Mouse (Mus musculus): ENCODE results near the gene Sympk. TPM values are rescaled to one million over a fixed set of nuclear protein-coding genes. Genes with fewer than 3 reads are reported as not detected.

Gene Sympk
- polyA plus RNA-seq, 1 experiment from 2014 or later, result 50.8 TPM

DNA sequence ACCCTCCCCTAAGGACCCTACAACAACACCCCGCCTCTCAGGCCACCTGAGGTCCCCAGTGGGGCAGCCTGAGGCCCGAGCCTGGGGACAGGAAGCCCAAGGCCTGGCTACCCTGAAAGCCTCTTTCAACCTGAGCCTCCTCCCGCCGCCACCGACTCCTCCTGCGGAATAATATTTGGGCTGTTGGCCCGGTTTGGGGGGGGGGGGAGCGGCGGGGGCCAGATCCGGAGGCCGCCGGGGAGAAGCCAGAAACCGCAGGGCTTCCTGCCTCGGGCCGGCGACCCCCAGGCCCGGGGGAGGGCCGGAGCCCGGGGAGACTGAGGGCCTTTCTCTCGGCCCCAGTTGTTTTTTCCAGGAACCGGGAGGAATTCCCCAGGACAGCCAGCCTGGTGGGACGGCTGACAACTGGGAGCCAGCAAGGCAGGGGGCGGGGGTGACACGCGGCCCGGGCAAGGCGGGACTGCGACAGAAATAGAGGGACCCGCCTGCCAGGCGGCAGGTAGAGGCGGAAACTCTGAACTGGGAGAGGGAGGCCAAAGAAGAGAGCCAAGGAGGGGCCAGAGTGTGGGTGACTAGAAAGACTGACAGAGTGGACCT is 12.1 kb upstream of the Sympk start:
- ATAC-seq (ENCODE audit: low FRiP score), result peak; percentile 27; the same call in 1 of the 2 replicates
- peak overlapping the region; percentile 57 for H3K4me2 ChIP-seq (replicated peaks)
- H3K4me1 ChIP-seq, result peaks cover 20% of the 10 kb centered on the region
- peak overlapping the region; percentile 61 for H3K9ac ChIP-seq
- WGBS, result 2% methylated on average over 27 of the region's 31 CpGs
- peaks cover 3% of the 10 kb centered on the region for H3K36me3 ChIP-seq
- peak overlapping the region; percentile 28 for H3K4me3 ChIP-seq
- no peaks in the 10 kb centered on the region for H3K27me3 ChIP-seq
- no peaks in the 10 kb centered on the region for H3K9me3 ChIP-seq (replicated peaks)
- H3K27ac ChIP-seq, result peak overlapping the region; percentile 55

DNA sequence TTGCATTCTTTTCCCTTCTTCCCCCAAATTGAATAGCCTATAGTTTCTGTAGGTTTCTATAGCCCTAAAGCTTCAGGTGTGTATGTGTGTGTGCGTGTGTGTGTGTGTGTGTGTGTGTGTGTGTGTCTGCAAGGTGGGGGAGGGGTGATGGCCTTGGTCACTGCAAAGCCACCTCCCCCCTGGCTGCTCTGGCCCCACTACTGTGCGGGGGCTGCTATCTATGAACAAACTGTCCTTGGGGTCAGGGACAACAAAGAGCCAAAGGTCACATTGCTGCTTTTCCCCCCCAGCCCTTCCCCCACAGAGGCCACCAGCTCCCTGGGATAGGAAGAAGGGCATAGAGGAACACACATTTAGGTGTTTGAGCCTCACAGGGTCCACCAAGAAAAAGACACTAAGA is 11.3 kb upstream of the Sympk start:
- Histone ChIP-seq H3K36me3 (no peaks in the 10 kb centered on the region), H3K4me2 (replicated peaks) (no peak overlapping the region), H3K27ac (no peak overlapping the region), H3K9me3 (replicated peaks) (no peaks in the 10 kb centered on the region), H3K27me3 (no peaks in the 10 kb centered on the region), H3K4me1 (peaks cover 14% of the 10 kb centered on the region), H3K9ac (no peak overlapping the region), H3K4me3 (no peak overlapping the region)
- WGBS, result 51% methylated on average over 2 of the region's 2 CpGs
- no peak for ATAC-seq (ENCODE audit: low FRiP score)

DNA sequence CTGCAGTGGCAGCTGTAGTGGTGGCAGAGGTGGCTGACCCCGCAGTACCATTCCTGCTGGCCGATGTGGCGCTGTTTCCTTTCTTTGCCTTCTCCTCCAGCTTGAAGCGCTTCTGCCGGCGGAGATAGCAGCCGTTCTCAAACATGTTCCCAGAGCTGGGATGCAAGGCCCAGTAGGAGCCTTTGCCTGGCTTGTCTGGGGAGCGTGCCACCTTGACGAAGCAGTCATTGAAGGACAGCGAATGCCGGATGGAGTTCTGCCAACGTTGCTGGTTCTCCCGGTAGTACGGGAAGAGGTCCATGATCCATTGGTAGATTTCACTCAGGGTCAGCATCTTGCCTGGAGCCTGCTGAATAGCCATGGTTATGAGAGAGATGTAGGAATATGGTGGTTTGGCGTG is 9.7 kb upstream of the Sympk start:
- H3K4me1 ChIP-seq, result peaks cover 14% of the 10 kb centered on the region
- H3K4me2 ChIP-seq (replicated peaks), result no peak overlapping the region
- no peak for ATAC-seq (ENCODE audit: low FRiP score)
- WGBS, result 60% methylated on average over 15 of the region's 15 CpGs
- H3K4me3 ChIP-seq, result no peak overlapping the region
- 0 out of 2 replicates have a peak, but pooled peaks cover 2% of the 10 kb centered on the region for H3K27me3 ChIP-seq
- no peaks in the 10 kb centered on the region for H3K9me3 ChIP-seq (replicated peaks)
- no peak overlapping the region for H3K27ac ChIP-seq
- H3K36me3 ChIP-seq, result no peaks in the 10 kb centered on the region
- H3K9ac ChIP-seq, result no peak overlapping the region

DNA sequence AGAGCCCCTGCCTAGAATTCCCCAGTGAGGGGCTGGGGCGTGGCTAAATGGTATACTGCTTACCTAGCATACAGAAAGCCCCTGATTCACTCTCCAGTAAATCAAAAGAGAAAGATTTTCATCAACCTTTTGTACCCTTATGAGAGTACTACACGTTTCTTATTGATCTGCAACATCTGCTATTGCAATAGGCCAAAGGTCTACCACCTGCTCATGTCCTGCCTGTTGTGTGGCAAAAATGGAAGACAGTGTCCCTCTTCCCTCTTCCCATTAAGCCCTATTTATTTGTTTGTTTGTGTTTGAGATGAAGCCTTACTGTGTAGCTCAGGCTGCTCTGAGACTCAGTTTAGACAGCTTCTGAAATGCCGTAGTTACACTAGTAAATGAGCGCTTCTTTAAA is 8.1 kb upstream of the Sympk start:
- H3K4me2 ChIP-seq (replicated peaks), result no peak overlapping the region
- H3K9ac ChIP-seq, result no peak overlapping the region
- H3K36me3 ChIP-seq, result no peaks in the 10 kb centered on the region
- H3K4me3 ChIP-seq, result no peak overlapping the region
- H3K27ac ChIP-seq, result no peak overlapping the region
- no peak for ATAC-seq (ENCODE audit: low FRiP score)
- H3K4me1 ChIP-seq, result peaks cover 14% of the 10 kb centered on the region
- peaks cover 16% of the 10 kb centered on the region for H3K27me3 ChIP-seq
- 82% methylated on average over 4 of the region's 4 CpGs for WGBS
- H3K9me3 ChIP-seq (replicated peaks), result no peaks in the 10 kb centered on the region

DNA sequence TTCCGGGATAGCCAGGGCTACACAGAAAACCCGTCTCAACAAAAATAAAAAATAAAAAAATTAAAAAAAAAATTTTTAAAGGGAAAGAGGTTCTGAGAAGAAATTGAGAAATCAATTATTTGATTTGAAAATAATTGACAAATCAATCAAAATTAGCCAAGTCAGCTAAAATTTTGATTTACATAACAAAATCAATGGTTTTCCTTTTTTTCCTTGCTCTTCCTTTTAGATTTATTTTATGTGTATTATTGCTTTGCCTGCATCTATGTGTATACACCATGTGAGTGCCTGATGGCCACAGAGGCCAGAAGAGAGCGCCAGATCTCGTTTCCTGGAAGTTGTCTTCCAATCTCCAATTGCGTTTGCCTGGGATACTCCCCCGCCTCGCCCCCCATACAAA is 6.3 kb upstream of the Sympk start:
- Histone ChIP-seq H3K9me3 (replicated peaks) (no peaks in the 10 kb centered on the region), H3K4me1 (peaks cover 2% of the 10 kb centered on the region; the same call in 1 of the 2 replicates), H3K36me3 (no peaks in the 10 kb centered on the region), H3K4me3 (no peak overlapping the region), H3K27me3 (peaks cover 34% of the 10 kb centered on the region), H3K4me2 (replicated peaks) (no peak overlapping the region), H3K9ac (no peak overlapping the region), H3K27ac (no peak overlapping the region)
- ATAC-seq (ENCODE audit: low FRiP score), result no peak
- 90% methylated on average over 7 of the region's 7 CpGs for WGBS

DNA sequence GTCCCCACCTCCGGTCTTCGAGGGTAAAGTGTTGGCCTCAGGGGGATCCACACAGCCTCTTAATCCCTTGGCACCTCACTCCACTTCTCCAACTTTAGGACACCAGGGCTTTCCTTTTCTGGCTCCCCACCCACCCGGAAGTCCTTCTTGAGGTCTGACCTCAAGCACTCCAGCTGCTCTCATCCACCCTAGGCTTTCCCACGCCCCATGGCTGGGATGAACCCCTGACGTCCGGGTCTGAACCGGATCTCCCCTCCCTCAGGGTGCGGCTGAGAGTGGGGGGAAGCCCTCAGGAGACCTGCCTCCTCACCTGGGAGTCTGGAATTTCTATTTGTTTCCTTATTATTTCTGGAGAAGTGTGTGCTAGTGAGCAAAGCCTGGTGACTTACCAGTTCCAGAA is 3.1 kb upstream of the Sympk start:
- no peak overlapping the region for H3K27ac ChIP-seq
- H3K9me3 ChIP-seq (replicated peaks), result no peaks in the 10 kb centered on the region
- WGBS, result 28% methylated on average over 8 of the region's 8 CpGs
- peaks cover 14% of the 10 kb centered on the region for H3K4me1 ChIP-seq
- H3K36me3 ChIP-seq, result no peaks in the 10 kb centered on the region
- no peak for ATAC-seq (ENCODE audit: low FRiP score)
- no peak overlapping the region for H3K9ac ChIP-seq
- H3K4me3 ChIP-seq, result no peak overlapping the region
- peaks cover 44% of the 10 kb centered on the region for H3K27me3 ChIP-seq
- H3K4me2 ChIP-seq (replicated peaks), result no peak overlapping the region

DNA sequence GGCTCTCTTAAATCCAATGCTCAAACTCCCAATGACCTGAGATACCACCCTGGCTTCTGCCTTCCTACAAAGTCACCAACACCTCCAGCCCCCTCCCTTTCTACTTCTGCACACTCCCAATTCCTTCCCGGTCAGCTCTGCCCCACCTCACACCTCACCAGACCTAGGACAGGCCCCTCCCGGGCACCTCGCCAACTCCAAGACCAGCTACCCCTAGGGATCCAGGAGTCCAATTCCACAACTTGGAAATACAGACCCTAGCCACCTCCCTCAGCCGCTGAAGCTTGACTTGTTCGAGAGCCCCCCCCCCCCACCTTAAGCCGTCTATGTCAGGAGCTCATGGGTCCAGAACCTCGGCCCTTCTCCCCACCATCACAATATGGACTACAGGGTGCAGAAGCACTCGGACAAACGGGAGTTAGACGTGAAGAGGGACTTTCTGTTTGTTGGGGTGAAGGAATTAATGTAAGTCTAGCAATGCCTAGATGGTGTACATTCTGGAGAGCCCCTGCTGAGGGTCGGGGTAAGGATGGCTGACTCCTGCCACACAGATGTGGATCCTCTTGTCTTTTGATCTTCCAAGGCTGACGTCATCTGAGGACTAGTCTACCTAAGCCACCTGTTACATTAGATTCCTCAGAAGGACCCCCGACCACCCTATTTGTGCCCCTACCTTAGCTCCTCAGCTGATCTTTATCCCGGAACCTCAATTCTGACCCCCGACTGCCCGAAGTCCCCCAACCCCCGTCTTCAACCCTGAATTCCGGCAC is 1.8 kb upstream of the Sympk start:
- Histone ChIP-seq H3K36me3 (no peaks in the 10 kb centered on the region), H3K4me1 (peaks cover 19% of the 10 kb centered on the region), H3K4me2 (replicated peaks) (no peak overlapping the region), H3K9me3 (replicated peaks) (no peaks in the 10 kb centered on the region), H3K27me3 (peaks cover 44% of the 10 kb centered on the region), H3K4me3 (no peak overlapping the region), H3K27ac (no peak overlapping the region), H3K9ac (no peak overlapping the region)
- no peak for ATAC-seq (ENCODE audit: low FRiP score)
- WGBS, result 59% methylated on average over 18 of the region's 18 CpGs

DNA sequence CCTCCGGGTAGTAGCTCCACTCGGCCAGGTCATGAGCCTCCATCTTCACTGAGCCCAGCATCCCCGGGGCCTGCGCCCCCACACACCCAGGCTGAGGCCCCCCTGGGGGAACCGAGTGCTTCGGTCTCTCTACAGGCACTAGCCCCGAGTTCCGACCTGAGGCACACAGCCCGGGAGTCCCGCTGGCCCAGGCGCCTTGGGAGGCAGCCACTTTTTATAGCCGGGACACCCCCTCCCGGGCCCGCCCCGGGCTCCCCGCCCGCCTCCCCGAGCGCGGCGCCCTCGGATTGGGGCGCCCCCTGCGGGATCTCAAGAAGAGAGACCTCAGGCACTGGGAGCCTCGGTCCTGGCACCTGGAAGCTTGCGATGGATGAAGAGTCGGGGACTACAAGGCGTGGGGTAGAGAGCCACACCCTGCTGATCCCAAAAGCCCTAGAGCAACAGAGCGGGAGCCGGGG is 791 bp upstream of the Sympk start, which contains the start of gene Foxa3:
Gene Foxa3, minus strand, starts transcription at position 182 of the 458 bp plus-strand sequence.
- peak within 1 kb of the TSS; percentile 70 for H3K27ac ChIP-seq
- peaks cover 44% of the 10 kb centered on the region for H3K27me3 ChIP-seq
- H3K9ac ChIP-seq, result peak within 1 kb of the TSS; percentile 95
- peak; percentile 21 for ATAC-seq (ENCODE audit: low FRiP score)
- no peaks in the 10 kb centered on the region for H3K36me3 ChIP-seq
- H3K4me1 ChIP-seq, result peaks cover 19% of the 10 kb centered on the region
- H3K4me3 ChIP-seq, result peak within 1 kb of the TSS; percentile 92
- peak within 1 kb of the TSS; percentile 80 for H3K4me2 ChIP-seq (replicated peaks)
- 4% methylated on average over 30 of the region's 30 CpGs for WGBS
- H3K9me3 ChIP-seq (replicated peaks), result no peaks in the 10 kb centered on the region

DNA sequence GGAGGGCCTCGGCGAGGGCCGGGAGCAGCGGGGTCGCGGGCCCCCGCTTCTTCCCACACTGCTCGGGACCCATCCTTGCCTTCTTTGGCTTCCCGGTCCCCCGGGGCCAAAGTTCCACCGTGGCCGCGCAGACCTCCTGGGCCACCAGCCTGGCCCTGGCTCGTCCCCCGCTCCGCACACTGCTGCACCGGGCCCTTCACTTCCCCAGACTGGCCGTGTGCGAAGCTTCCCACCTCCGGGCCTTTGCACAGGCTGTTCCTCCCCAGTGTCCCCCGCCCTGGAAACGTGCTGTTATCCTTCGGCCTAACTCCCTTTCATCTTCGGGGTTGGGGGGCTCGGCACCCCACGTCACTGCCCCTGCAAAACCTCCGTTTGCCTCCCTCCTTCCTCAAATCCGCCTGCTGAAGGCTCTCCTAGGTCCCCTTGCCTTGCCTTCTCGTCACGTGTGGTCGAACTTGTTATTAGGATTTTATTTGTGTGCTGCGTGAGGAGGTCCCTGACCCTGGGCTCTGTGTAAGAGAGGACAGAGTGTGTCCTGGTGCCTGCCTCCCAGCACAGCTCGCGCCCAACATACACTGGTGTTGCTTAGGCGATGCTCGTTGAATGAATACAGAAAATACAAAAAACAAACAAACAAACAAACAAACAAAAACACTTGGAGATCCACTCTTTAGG is 541 bp downstream of the Sympk start:
- WGBS, result 2% methylated on average over 33 of the region's 36 CpGs
- peaks cover 19% of the 10 kb centered on the region for H3K4me1 ChIP-seq
- peak overlapping the region; percentile 92 for H3K4me3 ChIP-seq
- H3K36me3 ChIP-seq, result peaks cover 13% of the 10 kb centered on the region
- ATAC-seq (ENCODE audit: low FRiP score), result peak; percentile 75
- no peaks in the 10 kb centered on the region for H3K9me3 ChIP-seq (replicated peaks)
- H3K9ac ChIP-seq, result peak overlapping the region; percentile 95
- peaks cover 41% of the 10 kb centered on the region for H3K27me3 ChIP-seq
- H3K27ac ChIP-seq, result peak overlapping the region; percentile 70
- H3K4me2 ChIP-seq (replicated peaks), result peak overlapping the region; percentile 80

DNA sequence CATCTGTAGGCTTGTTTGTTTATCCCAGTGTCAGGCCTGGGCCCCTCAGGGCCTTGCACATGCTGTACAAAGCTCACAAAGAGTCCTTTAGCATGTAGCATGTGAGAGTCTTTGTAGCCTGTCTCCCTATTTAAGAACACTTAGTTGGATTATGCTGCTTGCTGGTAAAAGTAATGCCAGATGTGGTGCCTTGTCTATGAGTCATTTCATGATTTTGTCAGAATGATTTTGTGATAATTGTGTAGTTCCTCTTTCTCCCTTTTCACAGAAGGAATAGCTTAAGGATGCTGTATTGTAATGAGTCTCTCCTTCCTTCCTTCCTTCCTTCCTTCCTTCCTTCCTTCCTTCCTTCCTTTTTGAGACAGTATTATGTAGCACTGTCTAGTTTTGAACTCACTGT is 3.9 kb downstream of the Sympk start:
- no peak overlapping the region for H3K27ac ChIP-seq
- no peaks in the 10 kb centered on the region for H3K9me3 ChIP-seq (replicated peaks)
- no peak overlapping the region for H3K9ac ChIP-seq
- ATAC-seq (ENCODE audit: low FRiP score), result no peak
- peaks cover 19% of the 10 kb centered on the region for H3K4me1 ChIP-seq
- H3K4me3 ChIP-seq, result no peak overlapping the region
- no peak overlapping the region for H3K4me2 ChIP-seq (replicated peaks)
- peaks cover 8% of the 10 kb centered on the region for H3K27me3 ChIP-seq
- H3K36me3 ChIP-seq, result peaks cover 46% of the 10 kb centered on the region

DNA sequence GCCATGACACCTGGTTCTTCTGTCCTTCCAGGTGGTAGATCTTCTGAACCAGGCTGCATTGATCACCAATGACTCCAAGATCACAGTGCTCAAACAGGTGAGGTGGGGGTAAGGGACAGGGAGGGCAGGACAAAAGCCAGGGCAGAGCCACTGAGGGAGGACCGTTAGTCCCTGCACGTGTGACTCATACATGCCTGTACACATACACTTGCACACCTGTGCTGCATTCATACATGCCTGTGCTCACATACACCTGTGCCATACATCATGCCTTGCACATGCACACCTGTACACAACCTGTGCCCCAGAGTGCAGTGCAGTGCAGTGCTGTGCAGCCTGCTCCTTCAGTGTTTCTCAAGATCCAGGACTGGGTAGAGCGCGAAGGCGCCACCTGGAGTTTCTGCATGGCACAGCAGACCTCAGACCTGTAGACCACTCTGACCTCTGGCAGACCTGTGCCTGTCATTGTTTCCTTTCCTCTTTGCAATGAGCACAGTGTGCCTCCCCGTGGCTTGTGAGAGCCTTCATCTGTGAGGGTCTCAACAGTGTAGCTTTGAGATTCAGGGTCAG is 5.0 kb downstream of the Sympk start:
- H3K9me3 ChIP-seq (replicated peaks), result no peaks in the 10 kb centered on the region
- no peak overlapping the region for H3K4me3 ChIP-seq
- 62% methylated on average over 6 of the region's 6 CpGs for WGBS
- H3K36me3 ChIP-seq, result peaks cover 55% of the 10 kb centered on the region
- no peak overlapping the region for H3K27ac ChIP-seq
- no peak overlapping the region for H3K4me2 ChIP-seq (replicated peaks)
- H3K9ac ChIP-seq, result no peak overlapping the region
- peak; percentile 45; the same call in 1 of the 2 replicates for ATAC-seq (ENCODE audit: low FRiP score)
- H3K27me3 ChIP-seq, result no peaks in the 10 kb centered on the region
- peaks cover 19% of the 10 kb centered on the region for H3K4me1 ChIP-seq

DNA sequence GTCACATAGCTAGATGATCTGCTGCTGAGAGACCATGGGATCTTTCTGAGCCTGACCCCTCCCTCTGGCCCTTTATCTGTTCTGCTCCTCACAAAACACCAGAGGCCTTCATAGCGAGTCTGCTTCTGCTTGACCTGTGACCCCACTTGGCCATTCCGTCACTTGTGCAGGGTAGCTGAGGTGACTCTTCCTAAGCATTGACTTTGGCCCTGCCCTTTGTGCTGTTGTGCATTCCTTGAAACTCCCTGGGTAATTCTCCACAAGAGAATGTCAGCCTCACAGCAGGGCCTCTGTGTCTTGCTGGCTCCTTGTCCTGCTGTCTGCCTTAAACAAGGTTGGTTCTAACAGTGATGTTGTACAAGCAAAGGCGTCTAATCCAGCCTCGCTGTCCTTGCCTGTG is 7.5 kb downstream of the Sympk start:
- no peak overlapping the region for H3K4me3 ChIP-seq
- no peaks in the 10 kb centered on the region for H3K27me3 ChIP-seq
- no peak overlapping the region for H3K4me2 ChIP-seq (replicated peaks)
- H3K9me3 ChIP-seq (replicated peaks), result no peaks in the 10 kb centered on the region
- H3K27ac ChIP-seq, result no peak overlapping the region
- peaks cover 79% of the 10 kb centered on the region for H3K36me3 ChIP-seq
- ATAC-seq (ENCODE audit: low FRiP score), result no peak
- H3K9ac ChIP-seq, result no peak overlapping the region; the same call in 1 of the 2 replicates
- WGBS, result 35% methylated on average over 4 of the region's 4 CpGs
- H3K4me1 ChIP-seq, result no peaks in the 10 kb centered on the region

Data from hindbrain, embryonic 12.5 days (tissue).